Mouse (Mus musculus): ENCODE results near the gene Ppp1r21. TPM values are rescaled to one million over a fixed set of nuclear protein-coding genes. Genes with fewer than 3 reads are reported as not detected.

Ppp1r21 gene
- polyA plus RNA-seq, 1 experiment from 2014 or later, result 12.4 TPM

- no peaks in the 10 kb centered on the region for H3K9me3 ChIP-seq (replicated peaks)
- H3K4me3 ChIP-seq, result no peak overlapping the region
- H3K36me3 ChIP-seq, result peaks cover 16% of the 10 kb centered on the region; the same call in 1 of the 2 replicates
- H3K4me1 ChIP-seq (replicated peaks), result peaks cover 18% of the 10 kb centered on the region
- no peaks in the 10 kb centered on the region for H3K27me3 ChIP-seq (replicated peaks)
- no peak for ATAC-seq (ENCODE audit: insufficient number of reproducible peaks, low FRiP score)
- no peak overlapping the region for H3K27ac ChIP-seq (ENCODE audit: poor library complexity, severe bottlenecking)
- no peak overlapping the region for H3K4me2 ChIP-seq
- 80% methylated on average over 3 of the region's 3 CpGs for whole genome bisulfite sequencing
- no peak overlapping the region for H3K9ac ChIP-seq
These were observed 83.8 kb downstream of the Ppp1r21 start for GRCm38 (mm10) chr17:88613721-88614120.

- Histone ChIP-seq H3K4me3 (no peak overlapping the region), H3K36me3 (peaks cover 13% of the 10 kb centered on the region; the same call in 1 of the 2 replicates), H3K9me3 (replicated peaks) (no peaks in the 10 kb centered on the region), H3K9ac (no peak overlapping the region), H3K4me2 (no peak overlapping the region), H3K27me3 (replicated peaks) (no peaks in the 10 kb centered on the region), H3K4me1 (replicated peaks) (peaks cover 18% of the 10 kb centered on the region), H3K27ac (ENCODE audit: poor library complexity, severe bottlenecking) (peak overlapping the region; percentile 68; the same call in 1 of the 2 replicates)
- 41% methylated on average over 3 of the region's 3 CpGs for WGBS
- no peak for ATAC-seq (ENCODE audit: insufficient number of reproducible peaks, low FRiP score)
These were observed 84.3 kb downstream of the Ppp1r21 start for GRCm38 (mm10) chr17:88614234-88614633.

DNA sequence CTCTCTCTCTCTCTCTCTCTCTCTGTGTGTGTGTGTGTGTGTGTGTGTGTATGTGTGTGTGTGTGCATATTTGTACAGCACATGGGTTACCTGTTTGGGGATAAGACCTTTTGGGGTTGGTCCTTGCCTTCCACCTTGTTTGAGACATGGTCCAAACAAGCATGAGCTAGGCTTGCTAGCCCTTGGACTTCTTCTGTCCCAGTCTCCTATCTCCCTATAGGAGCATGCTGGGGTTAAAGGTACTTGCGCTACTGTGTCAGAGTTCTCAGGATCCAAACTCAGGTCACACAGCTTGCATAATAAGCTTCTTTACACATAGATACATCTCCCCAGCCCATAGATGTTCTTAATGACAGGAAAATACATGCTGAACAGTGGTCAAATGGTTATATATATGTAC is 84.8 kb downstream of the Ppp1r21 start:
- Histone ChIP-seq H3K9me3 (replicated peaks) (no peaks in the 10 kb centered on the region), H3K4me1 (replicated peaks) (peaks cover 18% of the 10 kb centered on the region), H3K27ac (ENCODE audit: poor library complexity, severe bottlenecking) (no peak overlapping the region), H3K9ac (no peak overlapping the region), H3K4me3 (no peak overlapping the region), H3K4me2 (no peak overlapping the region), H3K36me3 (peaks cover 10% of the 10 kb centered on the region; the same call in 1 of the 2 replicates), H3K27me3 (replicated peaks) (no peaks in the 10 kb centered on the region)
- no peak for ATAC-seq (ENCODE audit: insufficient number of reproducible peaks, low FRiP score)
- 92% methylated on average over 1 of the region's 1 CpGs for WGBS

- H3K4me2 ChIP-seq, result no peak overlapping the region
- peaks cover 12% of the 10 kb centered on the region for H3K36me3 ChIP-seq
- H3K4me1 ChIP-seq (replicated peaks), result peaks cover 18% of the 10 kb centered on the region
- ATAC-seq (ENCODE audit: insufficient number of reproducible peaks, low FRiP score), result no peak
- H3K4me3 ChIP-seq, result no peak overlapping the region
- H3K9ac ChIP-seq, result no peak overlapping the region
- WGBS, result 84% methylated on average over 1 of the region's 1 CpGs
- H3K27me3 ChIP-seq (replicated peaks), result no peaks in the 10 kb centered on the region
- no peaks in the 10 kb centered on the region for H3K9me3 ChIP-seq (replicated peaks)
- H3K27ac ChIP-seq (ENCODE audit: poor library complexity, severe bottlenecking), result no peak overlapping the region
These were observed 85.7 kb downstream of the Ppp1r21 start for GRCm38 (mm10) chr17:88615492-88616155.

GRCm38 (mm10) chr17:88620935-88621334 is 91.0 kb downstream of the Ppp1r21 start:
- H3K9ac ChIP-seq, result no peak overlapping the region
- ATAC-seq (ENCODE audit: insufficient number of reproducible peaks, low FRiP score), result no peak
- H3K4me1 ChIP-seq (replicated peaks), result peaks cover 12% of the 10 kb centered on the region
- no peak overlapping the region for H3K27ac ChIP-seq (ENCODE audit: poor library complexity, severe bottlenecking)
- peaks cover 2% of the 10 kb centered on the region; the same call in 1 of the 2 replicates for H3K9me3 ChIP-seq (replicated peaks)
- H3K4me3 ChIP-seq, result no peak overlapping the region
- 64% methylated on average over 4 of the region's 4 CpGs for WGBS
- no peaks in the 10 kb centered on the region for H3K27me3 ChIP-seq (replicated peaks)
- H3K4me2 ChIP-seq, result no peak overlapping the region
- H3K36me3 ChIP-seq, result peaks cover 34% of the 10 kb centered on the region

- Histone ChIP-seq H3K27ac (ENCODE audit: poor library complexity, severe bottlenecking) (no peak overlapping the region), H3K27me3 (replicated peaks) (no peaks in the 10 kb centered on the region), H3K9me3 (replicated peaks) (peaks cover 2% of the 10 kb centered on the region; the same call in 1 of the 2 replicates), H3K4me2 (no peak overlapping the region), H3K4me3 (no peak overlapping the region), H3K4me1 (replicated peaks) (peaks cover 17% of the 10 kb centered on the region), H3K9ac (no peak overlapping the region), H3K36me3 (peaks cover 34% of the 10 kb centered on the region)
- no peak for ATAC-seq (ENCODE audit: insufficient number of reproducible peaks, low FRiP score)
- WGBS, result 79% methylated on average over 3 of the region's 3 CpGs
These were observed 91.5 kb downstream of the Ppp1r21 start for GRCm38 (mm10) chr17:88621374-88621773.

DNA sequence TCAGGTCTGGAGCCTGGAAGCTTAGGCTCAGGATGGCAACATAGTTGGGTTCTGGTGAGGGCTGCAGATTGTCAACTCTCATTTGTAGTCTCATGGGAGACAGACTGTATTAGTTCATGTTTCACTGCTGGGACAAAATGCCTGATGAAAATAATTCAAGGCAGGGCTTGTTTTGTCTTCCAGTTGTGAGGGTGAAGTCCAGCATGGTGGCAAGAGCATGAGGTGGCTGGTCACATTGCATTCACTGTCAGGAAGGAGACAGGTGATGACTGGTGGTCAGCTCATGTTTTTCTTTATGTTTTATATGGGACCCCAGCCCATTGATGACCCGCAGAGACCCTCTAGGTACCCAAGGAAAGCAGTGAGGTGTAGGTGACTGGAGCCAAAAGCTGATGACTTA is 92.8 kb downstream of the Ppp1r21 start:
- H3K27me3 ChIP-seq (replicated peaks), result no peaks in the 10 kb centered on the region
- WGBS, result 85% methylated on average over 1 of the region's 1 CpGs
- H3K4me3 ChIP-seq, result no peak overlapping the region
- peaks cover 28% of the 10 kb centered on the region for H3K36me3 ChIP-seq
- ATAC-seq (ENCODE audit: insufficient number of reproducible peaks, low FRiP score), result no peak
- H3K4me2 ChIP-seq, result no peak overlapping the region
- H3K9ac ChIP-seq, result no peak overlapping the region
- no peak overlapping the region for H3K27ac ChIP-seq (ENCODE audit: poor library complexity, severe bottlenecking)
- H3K9me3 ChIP-seq (replicated peaks), result peaks cover 2% of the 10 kb centered on the region; the same call in 1 of the 2 replicates
- peaks cover 28% of the 10 kb centered on the region for H3K4me1 ChIP-seq (replicated peaks)

- Histone ChIP-seq H3K4me2 (no peak overlapping the region), H3K9ac (no peak overlapping the region), H3K4me3 (no peak overlapping the region), H3K4me1 (replicated peaks) (peaks cover 45% of the 10 kb centered on the region), H3K27me3 (replicated peaks) (no peaks in the 10 kb centered on the region), H3K36me3 (peaks cover 28% of the 10 kb centered on the region), H3K27ac (ENCODE audit: poor library complexity, severe bottlenecking) (no peak overlapping the region), H3K9me3 (replicated peaks) (peaks cover 2% of the 10 kb centered on the region; the same call in 1 of the 2 replicates)
- 80% methylated on average over 4 of the region's 4 CpGs for WGBS
- no peak for ATAC-seq (ENCODE audit: insufficient number of reproducible peaks, low FRiP score)
These were observed 94.5 kb downstream of the Ppp1r21 start for GRCm38 (mm10) chr17:88624386-88624785.

DNA sequence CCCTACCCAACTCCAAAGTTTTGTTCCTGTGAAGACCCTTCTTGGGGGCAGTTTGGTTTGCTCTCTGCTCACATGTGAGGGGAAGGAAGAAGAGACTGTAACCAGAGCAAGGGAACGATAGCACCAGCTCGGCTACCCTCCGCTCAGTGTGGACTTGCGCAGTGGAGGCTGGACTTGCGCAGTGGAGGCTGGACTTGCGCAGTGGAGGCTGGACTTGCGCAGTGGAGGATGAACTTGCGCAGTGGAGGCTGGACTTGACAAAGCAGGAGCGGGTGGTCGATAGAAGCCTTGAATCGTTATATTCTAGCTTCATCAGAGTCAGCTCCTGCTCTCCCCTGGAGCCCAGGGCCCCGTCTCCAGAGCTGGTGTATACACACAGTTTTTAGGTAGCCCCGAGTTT is 95.4 kb downstream of the Ppp1r21 start:
- 84% methylated on average over 13 of the region's 13 CpGs for WGBS
- Histone ChIP-seq H3K9ac (peak overlapping the region; percentile 57; the same call in 1 of the 2 replicates), H3K9me3 (replicated peaks) (peaks cover 2% of the 10 kb centered on the region; the same call in 1 of the 2 replicates), H3K27ac (ENCODE audit: poor library complexity, severe bottlenecking) (peak overlapping the region; percentile 95), H3K36me3 (peaks cover 25% of the 10 kb centered on the region), H3K4me2 (peak overlapping the region; percentile 53; the same call in 1 of the 2 replicates), H3K27me3 (replicated peaks) (no peaks in the 10 kb centered on the region), H3K4me3 (no peak overlapping the region), H3K4me1 (replicated peaks) (peaks cover 54% of the 10 kb centered on the region)
- no peak for ATAC-seq (ENCODE audit: insufficient number of reproducible peaks, low FRiP score)

GRCm38 (mm10) chr17:88625931-88626330 is 96.0 kb downstream of the Ppp1r21 start:
- peaks cover 59% of the 10 kb centered on the region for H3K4me1 ChIP-seq (replicated peaks)
- 50% methylated on average over 7 of the region's 7 CpGs for WGBS

GRCm38 (mm10) chr17:88626347-88626811 is 96.5 kb downstream of the Ppp1r21 start:
- ATAC-seq (ENCODE audit: insufficient number of reproducible peaks, low FRiP score), result peak; percentile 34

More at GRCm38 (mm10) chr17:88625931-88626330, 96.0 kb downstream of the Ppp1r21 start:
- peak overlapping the region; percentile 53 for H3K4me2 ChIP-seq
- no peaks in the 10 kb centered on the region for H3K27me3 ChIP-seq (replicated peaks)
- no peak overlapping the region for H3K4me3 ChIP-seq
- peak overlapping the region; percentile 95 for H3K27ac ChIP-seq (ENCODE audit: poor library complexity, severe bottlenecking)
- H3K9ac ChIP-seq, result 0 out of 2 replicates have a peak overlapping the region, but pooled peaks have one; percentile 57
- peak; percentile 18; the same call in 1 of the 2 replicates for ATAC-seq (ENCODE audit: insufficient number of reproducible peaks, low FRiP score)
- peaks cover 2% of the 10 kb centered on the region; the same call in 1 of the 2 replicates for H3K9me3 ChIP-seq (replicated peaks)
- peaks cover 20% of the 10 kb centered on the region for H3K36me3 ChIP-seq

More at GRCm38 (mm10) chr17:88626347-88626811, 96.5 kb downstream of the Ppp1r21 start:
- Histone ChIP-seq H3K9me3 (replicated peaks) (peaks cover 2% of the 10 kb centered on the region; the same call in 1 of the 2 replicates), H3K4me1 (replicated peaks) (peaks cover 59% of the 10 kb centered on the region), H3K4me3 (peak overlapping the region; percentile 33; the same call in 1 of the 2 replicates), H3K36me3 (peaks cover 15% of the 10 kb centered on the region), H3K9ac (0 out of 2 replicates have a peak overlapping the region, but pooled peaks have one; percentile 8), H3K4me2 (peak overlapping the region; percentile 53), H3K27ac (ENCODE audit: poor library complexity, severe bottlenecking) (peak overlapping the region; percentile 95), H3K27me3 (replicated peaks) (no peaks in the 10 kb centered on the region)
- WGBS, result 34% methylated on average over 7 of the region's 7 CpGs
